Mouse (Mus musculus) ES-Bruce4 (cell line): Measurements from ENCODE around the gene App. TPM values are rescaled to one million over a fixed set of nuclear protein-coding genes. Genes with fewer than 3 reads are reported as not detected.

Experiments
- H3K27ac ChIP-seq: 2 replicates; pipeline ENCODE4 v1.5.1; 2012; ENCODE audit warnings: low read length, inconsistent platforms; ENCODE audit not compliant: insufficient read depth
- H3K27me3 ChIP-seq: 2 replicates; pipeline ENCODE4 v1.6.1; 2012; ENCODE audit warnings: mild to moderate bottlenecking, low read length, inconsistent platforms; ENCODE audit not compliant: control insufficient read depth, poor library complexity, insufficient read depth, severe bottlenecking
- H3K36me3 ChIP-seq: 2 replicates; pipeline ENCODE4 v1.6.1; 2012; ENCODE audit warnings: inconsistent platforms, mild to moderate bottlenecking, low read length, moderate library complexity; ENCODE audit not compliant: control insufficient read depth, poor library complexity, insufficient read depth, severe bottlenecking
- H3K4me1 ChIP-seq: one replicate; pipeline ENCODE4 v1.8.1; 2011; ENCODE audit warnings: low read length; ENCODE audit not compliant: control insufficient read depth, insufficient read depth
- H3K4me3 ChIP-seq: 2 replicates; pipeline ENCODE4 v1.5.1; 2011; ENCODE audit warnings: low read depth, mild to moderate bottlenecking, low read length
- H3K9ac ChIP-seq: 2 replicates; pipeline ENCODE4 v1.6.1; 2012; ENCODE audit warnings: low read depth, mild to moderate bottlenecking, inconsistent platforms; ENCODE audit not compliant: poor library complexity, severe bottlenecking
- H3K9me3 ChIP-seq: replicated peaks from 2 replicates; pipeline ENCODE4 v1.6.1; 2012; ENCODE audit warnings: mild to moderate bottlenecking, low read length, inconsistent platforms; ENCODE audit not compliant: control insufficient read depth, poor library complexity, insufficient read depth, severe bottlenecking
- CTCF ChIP-seq: IDR thresholded peaks from one replicate; pipeline ENCODE4 v1.8.1; 2011; ENCODE audit warnings: low read depth, low read length
- EP300 ChIP-seq: IDR thresholded peaks from 2 replicates; pipeline ENCODE4 v1.6.1; 2011; ENCODE audit warnings: low read depth, low read length; ENCODE audit not compliant: insufficient read depth
- POLR2A ChIP-seq: IDR thresholded peaks from one replicate; pipeline ENCODE4 v1.8.1; 2011; ENCODE audit warnings: low read length; ENCODE audit not compliant: insufficient read depth
- polyA plus RNA-seq: library from polyadenylated mRNA; stranded (reverse); fragments of >200 nt; gene quantifications from 2 replicates; pipeline ENCODE4 v1.2.4, GENCODE M21; 2011; ENCODE audit warnings: low read depth; ENCODE audit not compliant: missing spikeins, insufficient read depth, insufficient read length

Gene App
- polyA plus RNA-seq, 1 experiment, result 89.3 TPM

DNA sequence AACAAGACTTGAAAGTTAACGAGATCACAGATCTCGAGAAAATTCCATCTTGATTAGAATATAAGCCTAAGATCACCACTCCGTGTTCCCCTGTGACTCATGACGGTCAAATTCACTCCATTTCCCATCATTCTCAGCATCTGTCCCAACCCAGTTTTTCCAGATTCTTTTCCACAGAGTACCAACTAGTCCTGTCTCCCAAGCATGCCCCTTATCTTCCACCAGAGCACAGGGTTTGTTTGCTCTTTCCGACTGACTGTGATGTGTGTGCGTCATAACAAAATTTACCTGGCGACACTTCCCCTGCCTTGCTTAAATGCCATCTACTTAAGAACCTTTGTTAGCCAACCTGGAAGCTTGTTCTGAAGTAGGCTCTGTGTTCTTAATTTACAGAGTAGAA is 119.6 kb downstream of the App start:
- Histone ChIP-seq H3K27me3 (no peaks in the 10 kb centered on the region), H3K9ac (no peak overlapping the region), H3K9me3 (no peaks in the 10 kb centered on the region), H3K4me1 (no peaks in the 10 kb centered on the region), H3K27ac (no peak overlapping the region), H3K4me3 (no peak overlapping the region), H3K36me3 (no peaks in the 10 kb centered on the region)
- TF ChIP-seq POLR2A (no peak), CTCF (no peak), EP300 (no peak)

DNA sequence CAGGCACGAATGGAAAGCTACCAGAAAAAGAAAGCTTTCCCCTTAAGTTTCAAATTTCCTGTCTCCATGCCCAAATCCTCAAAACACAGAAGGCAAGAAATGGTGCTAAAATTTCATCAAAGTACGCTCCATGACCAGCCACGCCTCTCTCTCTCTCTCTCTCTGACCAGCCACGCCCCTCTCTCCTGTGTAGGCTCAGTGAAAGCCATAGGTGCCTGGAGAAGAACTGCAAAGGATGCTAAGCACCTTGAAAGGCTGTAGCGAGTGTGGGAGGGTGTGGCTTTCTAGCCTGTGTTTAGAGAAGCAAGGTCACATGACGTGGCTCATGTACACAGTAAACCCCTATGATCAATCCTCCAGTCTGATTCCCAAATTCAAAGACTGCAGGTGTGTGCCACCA is 126.3 kb downstream of the App start:
- Histone ChIP-seq H3K4me3 (no peak overlapping the region), H3K27ac (no peak overlapping the region), H3K9ac (no peak overlapping the region), H3K36me3 (no peaks in the 10 kb centered on the region), H3K27me3 (no peaks in the 10 kb centered on the region), H3K9me3 (no peaks in the 10 kb centered on the region), H3K4me1 (no peaks in the 10 kb centered on the region)
- TF ChIP-seq CTCF (no peak), EP300 (no peak), POLR2A (no peak)

DNA sequence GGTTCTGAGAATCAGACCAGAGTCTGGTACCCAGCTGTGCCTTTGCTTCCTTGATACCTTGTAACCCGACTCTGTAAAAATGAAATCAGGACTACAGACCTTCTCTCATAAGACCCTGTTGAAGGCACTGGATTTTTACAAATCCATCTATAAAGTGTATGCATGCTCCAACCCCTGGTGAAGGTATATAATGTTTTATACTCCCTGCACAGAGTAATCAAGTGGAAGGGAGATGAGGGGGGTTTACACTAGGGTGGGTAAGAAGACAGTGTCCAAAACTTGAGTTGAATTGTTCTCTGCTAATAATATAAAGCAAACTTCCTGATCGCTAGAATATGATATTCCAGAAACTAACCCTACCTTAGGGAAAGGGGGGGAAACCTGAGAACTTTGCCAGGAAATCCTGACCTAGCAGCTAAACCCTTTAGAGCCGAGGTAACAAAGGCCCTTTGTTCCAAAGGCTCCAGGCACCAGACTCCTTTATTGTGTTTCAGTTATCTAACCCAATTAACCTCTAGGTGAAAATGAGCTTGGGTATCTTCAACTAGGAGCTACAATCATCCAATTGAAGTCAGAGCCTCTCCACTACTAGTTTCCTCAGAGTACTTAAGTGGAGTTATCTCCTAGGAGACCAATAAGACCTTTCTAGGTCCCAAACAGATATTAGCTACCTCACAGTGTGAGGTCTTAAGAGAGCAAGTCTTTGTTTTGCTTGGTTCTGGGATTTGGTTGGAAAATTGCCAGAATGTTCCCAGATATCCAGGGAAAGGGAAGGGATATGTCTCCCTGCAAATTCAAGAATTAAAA is 132.2 kb downstream of the App start:
- H3K4me1 ChIP-seq, result no peaks in the 10 kb centered on the region
- no peaks in the 10 kb centered on the region for H3K36me3 ChIP-seq
- no peak overlapping the region for H3K9ac ChIP-seq
- TF ChIP-seq CTCF, result no peak
- no peak for TF ChIP-seq EP300
- no peak for TF ChIP-seq POLR2A
- no peak overlapping the region for H3K27ac ChIP-seq
- no peaks in the 10 kb centered on the region for H3K9me3 ChIP-seq
- no peak overlapping the region for H3K4me3 ChIP-seq
- H3K27me3 ChIP-seq, result no peaks in the 10 kb centered on the region

DNA sequence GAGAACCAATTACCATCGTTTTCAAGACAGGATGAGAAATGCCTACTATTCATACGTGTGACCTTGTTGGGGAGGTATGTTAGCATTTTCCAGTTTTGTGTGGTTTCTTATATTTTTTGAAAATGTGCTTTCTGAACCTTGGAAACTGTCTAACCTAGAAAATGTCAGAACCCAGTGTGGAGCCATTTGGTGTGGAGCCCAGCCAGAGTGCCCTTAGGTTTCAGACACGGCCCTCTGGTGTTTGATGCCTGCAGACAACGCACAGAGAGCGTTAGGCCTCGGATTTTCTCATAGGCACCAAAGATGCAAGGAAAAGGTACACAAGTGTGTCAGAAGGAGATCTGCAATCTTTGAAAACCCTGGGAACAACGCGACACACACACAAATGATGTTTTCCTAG is 134.8 kb downstream of the App start:
- Histone ChIP-seq H3K27me3 (no peaks in the 10 kb centered on the region), H3K4me1 (no peaks in the 10 kb centered on the region), H3K9ac (no peak overlapping the region), H3K36me3 (no peaks in the 10 kb centered on the region), H3K9me3 (no peaks in the 10 kb centered on the region), H3K27ac (no peak overlapping the region), H3K4me3 (no peak overlapping the region)
- TF ChIP-seq EP300, result no peak
- no peak for TF ChIP-seq POLR2A
- no peak for TF ChIP-seq CTCF

DNA sequence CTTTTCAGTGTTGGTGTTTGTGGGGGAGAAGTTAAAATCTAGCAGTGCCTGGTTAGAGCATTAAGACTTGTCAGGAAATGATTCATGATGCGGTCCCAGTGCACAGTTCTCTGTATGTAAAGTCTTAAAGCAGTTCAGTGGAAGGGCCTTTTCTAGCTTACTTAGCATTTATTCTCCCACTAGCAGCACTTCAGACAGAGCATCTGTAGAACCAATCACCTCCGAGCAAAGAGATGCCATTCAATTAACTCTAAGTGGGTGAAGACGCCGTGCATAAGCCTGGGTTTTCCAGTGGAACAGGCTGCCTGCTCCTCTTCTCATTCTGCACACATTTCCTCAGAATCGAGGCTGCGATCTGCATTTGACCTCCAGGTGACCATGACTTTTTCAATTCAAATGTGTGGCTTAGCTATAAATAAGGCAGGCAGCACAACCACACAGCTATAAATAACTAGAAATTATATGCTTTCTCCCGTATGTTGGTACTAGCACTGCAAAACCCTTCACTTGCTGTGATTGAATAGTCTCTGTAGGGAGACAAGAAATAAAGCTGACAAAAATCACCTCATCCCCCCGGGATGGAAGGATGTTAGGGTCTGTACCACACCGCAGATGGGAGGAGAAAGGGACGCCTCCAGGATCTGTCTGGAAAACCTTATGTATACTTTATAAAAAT is 135.5 kb downstream of the App start:
- Histone ChIP-seq H3K27me3 (no peaks in the 10 kb centered on the region), H3K4me3 (no peak overlapping the region), H3K36me3 (no peaks in the 10 kb centered on the region), H3K9ac (no peak overlapping the region), H3K27ac (no peak overlapping the region), H3K9me3 (no peaks in the 10 kb centered on the region), H3K4me1 (no peaks in the 10 kb centered on the region)
- TF ChIP-seq POLR2A (no peak), CTCF (no peak), EP300 (no peak)

DNA sequence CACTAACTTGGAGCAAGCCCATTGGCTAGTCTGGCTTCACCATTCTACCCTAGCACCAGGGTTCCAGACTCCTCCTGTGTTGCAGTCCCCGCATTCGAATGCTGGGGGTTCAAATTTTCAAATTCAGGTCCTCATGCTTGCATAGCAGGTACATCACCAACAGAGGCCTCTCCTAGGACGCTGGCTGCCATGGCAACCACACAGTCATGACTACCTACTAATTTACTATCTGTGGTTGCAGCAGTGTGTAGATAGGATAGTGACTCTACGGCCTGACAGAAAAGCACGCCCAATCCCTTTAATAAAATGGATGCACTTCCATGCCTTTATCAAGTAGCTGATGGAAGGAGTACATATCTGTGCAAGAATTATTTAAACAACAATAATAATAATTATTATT is 137.8 kb downstream of the App start:
- TF ChIP-seq POLR2A, result no peak
- TF ChIP-seq EP300, result no peak
- TF ChIP-seq CTCF, result no peak
- Histone ChIP-seq H3K4me3 (no peak overlapping the region), H3K27ac (no peak overlapping the region), H3K36me3 (no peaks in the 10 kb centered on the region), H3K4me1 (no peaks in the 10 kb centered on the region), H3K27me3 (no peaks in the 10 kb centered on the region), H3K9ac (no peak overlapping the region), H3K9me3 (no peaks in the 10 kb centered on the region)
